Mouse (Mus musculus) thymus, adult 2 months (tissue): Measurements from ENCODE around the gene Pkp4.

ENCODE experiments used
- CTCF ChIP-seq: fragments of 200-500 bp; IDR thresholded peaks from 2 replicates; pipeline ENCODE4 v1.5.1; 2012; ENCODE audit warnings: mild to moderate bottlenecking, control low read depth, low read length, moderate library complexity, borderline replicate concordance; ENCODE audit not compliant: control insufficient read depth, poor library complexity, insufficient read depth; ENCODE audit errors: extremely low read depth
- POLR2A ChIP-seq: fragments of 200-500 bp; IDR thresholded peaks from 2 replicates; pipeline ENCODE4 v1.6.1; 2012; ENCODE audit warnings: mild to moderate bottlenecking, low read length, control low read depth, moderate library complexity; ENCODE audit not compliant: control insufficient read depth, poor library complexity, insufficient read depth; ENCODE audit errors: extremely low read depth

GRCm38 (mm10) chr2:59155428-59155827 is 5.2 kb upstream of the Pkp4 start:
- TF ChIP-seq CTCF (no peak), POLR2A (no peak)
